Mouse (Mus musculus) ES-E14 (cell line): ENCODE data around the gene Olfr1396. TPM values are rescaled to one million over a fixed set of nuclear protein-coding genes. Genes with fewer than 3 reads are reported as not detected.
"Not testable (repeated sequence)": the region's sequence is repeated elsewhere in the genome, so short reads cannot be mapped to it uniquely, and the experiment has no call there.

ENCODE experiments used
- DNase-seq: peaks from one replicate; pipeline ENCODE4 v3.0.0-alpha.2; 2013; ENCODE audit warnings: low read depth, low spot score
- H3K27ac ChIP-seq: 2 replicates; pipeline ENCODE4 v1.5.1; 2012; ENCODE audit warnings: low read depth, mild to moderate bottlenecking, low read length, moderate library complexity, mixed read lengths; ENCODE audit not compliant: poor library complexity, insufficient read depth, severe bottlenecking
- H3K36me3 ChIP-seq: 2 replicates; pipeline ENCODE4 v1.6.1; 2012; ENCODE audit warnings: mild to moderate bottlenecking, low read length, moderate library complexity, mixed read lengths; ENCODE audit not compliant: control insufficient read depth, poor library complexity, insufficient read depth, severe bottlenecking
- H3K4me1 ChIP-seq, 2 experiments: fragments of 150-350 bp in 1 of 2; sonication (generic) in 1 of 2; 2 replicates each; pipeline ENCODE4 v1.6.1; 2012; ENCODE audit warnings: low read length in 2 of 2, mild to moderate bottlenecking in 1 of 2, mixed read lengths in 1 of 2; ENCODE audit not compliant: control insufficient read depth in 2 of 2, insufficient read depth in 2 of 2, poor library complexity in 1 of 2
- H3K4me3 ChIP-seq, 2 experiments: fragments of 150-350 bp in 1 of 2; sonication (generic) in 1 of 2; 2 replicates each; pipeline ENCODE4 v1.5.1; 2012; ENCODE audit warnings: low read length in 2 of 2, low read depth in 1 of 2, mild to moderate bottlenecking in 1 of 2, mixed read lengths in 1 of 2; ENCODE audit not compliant: insufficient read depth in 1 of 2, poor library complexity in 1 of 2, severe bottlenecking in 1 of 2
- H3K9ac ChIP-seq: 2 replicates; pipeline ENCODE4 v1.6.1; 2012; ENCODE audit warnings: low read depth, mild to moderate bottlenecking, low read length, mixed read lengths; ENCODE audit not compliant: poor library complexity, insufficient read depth, severe bottlenecking
- H3K9me3 ChIP-seq: fragments of 150-350 bp; sonication (generic); 2 replicates; pipeline ENCODE4 v1.6.1; 2012; ENCODE audit warnings: low read depth, mild to moderate bottlenecking, low read length; ENCODE audit not compliant: control insufficient read depth, insufficient read depth
- CHD2 ChIP-seq: IDR thresholded peaks from 2 replicates; pipeline ENCODE4 v1.6.1; 2014; ENCODE audit warnings: mild to moderate bottlenecking, low read depth, low read length, inconsistent platforms
- HCFC1 ChIP-seq: IDR thresholded peaks from 2 replicates; pipeline ENCODE4 v1.6.1; 2012; ENCODE audit warnings: low read length, inconsistent platforms, borderline replicate concordance; ENCODE audit not compliant: insufficient read depth
- MAFK ChIP-seq: IDR thresholded peaks from 2 replicates; pipeline ENCODE4 v1.6.1; 2014; ENCODE audit warnings: mild to moderate bottlenecking, low read depth, low read length, inconsistent platforms; ENCODE audit not compliant: insufficient read depth
- ZC3H11A ChIP-seq: IDR thresholded peaks from 2 replicates; pipeline ENCODE4 v1.6.1; 2012; ENCODE audit warnings: low read depth, mild to moderate bottlenecking, inconsistent platforms, low read length, borderline replicate concordance
- ZNF384 ChIP-seq: IDR thresholded peaks from 2 replicates; pipeline ENCODE4 v1.6.1; 2012; ENCODE audit warnings: low read depth, low read length, inconsistent platforms
- in situ Hi-C, 2 experiments: fragments of 600-800 bp; cut with MboI; formaldehyde crosslinking; loops; one replicate each; pipeline ENCODE4 v1.15.1; 2025; ENCODE audit warnings: low sequenced_read_pairs in 2 of 2, inconsistent platforms in 1 of 2; ENCODE audit not compliant: unreplicated experiment in 2 of 2
- total RNA-seq: library from RNA; depleted of rRNA; stranded (reverse); fragments of 300-350 nt; gene quantifications from 2 replicates; pipeline ENCODE4 v1.2.3, GENCODE M21; 2012

Olfr1396 gene
- total RNA-seq, 1 experiment = not detected

GRCm38 (mm10) chr11:49081886-49082285 is 32.8 kb downstream of the Olfr1396 start:
- no peaks in the 10 kb centered on the region for H3K36me3 ChIP-seq
- H3K9me3 ChIP-seq = no peaks in the 10 kb centered on the region
- H3K9ac ChIP-seq = no peak overlapping the region
- no peak for DNase-seq
- H3K4me1 ChIP-seq = no peaks in the 10 kb centered on the region
- TF ChIP-seq ZNF384 (no peak), ZC3H11A (no peak), MAFK (no peak), CHD2 (no peak), HCFC1 (no peak)
- H3K27ac ChIP-seq = no peak overlapping the region
- H3K4me3 ChIP-seq = no peak overlapping the region
- in situ Hi-C loops = no loop called here

GRCm38 (mm10) chr11:49081356-49081755 is 33.3 kb downstream of the Olfr1396 start:
- DNase-seq = no peak
- no peaks in the 10 kb centered on the region for H3K9me3 ChIP-seq
- H3K36me3 ChIP-seq = no peaks in the 10 kb centered on the region
- in situ Hi-C loops = no loop called here
- H3K4me1 ChIP-seq = no peaks in the 10 kb centered on the region
- no peak overlapping the region for H3K27ac ChIP-seq
- H3K9ac ChIP-seq = no peak overlapping the region
- no peak overlapping the region for H3K4me3 ChIP-seq
- no peak for TF ChIP-seq ZC3H11A
- no peak for TF ChIP-seq MAFK
- no peak for TF ChIP-seq ZNF384
- TF ChIP-seq CHD2 = no peak
- no peak for TF ChIP-seq HCFC1

- no peak for DNase-seq
- Histone ChIP-seq H3K9ac (no peak overlapping the region), H3K9me3 (no peaks in the 10 kb centered on the region), H3K36me3 (no peaks in the 10 kb centered on the region), H3K4me1 (no peaks in the 10 kb centered on the region), H3K4me3 (no peak overlapping the region), H3K27ac (no peak overlapping the region)
- in situ Hi-C loops = no loop called here
- TF ChIP-seq HCFC1 = no peak
- no peak for TF ChIP-seq MAFK
- TF ChIP-seq CHD2 = no peak
- no peak for TF ChIP-seq ZNF384
- TF ChIP-seq ZC3H11A = no peak
Measured at GRCm38 (mm10) chr11:49080636-49081035, 34.0 kb downstream of the Olfr1396 start.

GRCm38 (mm10) chr11:49078719-49079118 is 36.0 kb downstream of the Olfr1396 start:
- in situ Hi-C loops = loop anchor here in 1 of 2 experiments (10.0 kb wide), 1 partner anchor 84 kb away; the partner anchor contains the start of genes Gm12185 and Tgtp1
- no peak overlapping the region for H3K4me3 ChIP-seq
- H3K9ac ChIP-seq = no peak overlapping the region
- no peaks in the 10 kb centered on the region for H3K36me3 ChIP-seq
- no peaks in the 10 kb centered on the region for H3K4me1 ChIP-seq
- no peaks in the 10 kb centered on the region for H3K9me3 ChIP-seq
- TF ChIP-seq HCFC1 (no peak), MAFK (no peak), CHD2 (no peak)
- H3K27ac ChIP-seq = no peak overlapping the region
- DNase-seq = no peak

- no peak overlapping the region for H3K27ac ChIP-seq
- no peak overlapping the region for H3K9ac ChIP-seq
- H3K36me3 ChIP-seq = no peaks in the 10 kb centered on the region
- DNase-seq = no peak
- in situ Hi-C loops = loop anchor here in 1 of 2 experiments (10.0 kb wide), 1 partner anchor 82 kb away; the partner anchor contains the start of genes Gm12185 and Tgtp1
- H3K9me3 ChIP-seq = no peaks in the 10 kb centered on the region
- no peak overlapping the region for H3K4me3 ChIP-seq
- H3K4me1 ChIP-seq = no peaks in the 10 kb centered on the region
- no peak for TF ChIP-seq HCFC1
- no peak for TF ChIP-seq CHD2
- TF ChIP-seq MAFK = no peak
- TF ChIP-seq ZNF384 = no peak
- no peak for TF ChIP-seq ZC3H11A
Measured at GRCm38 (mm10) chr11:49077012-49077411, 37.7 kb downstream of the Olfr1396 start.

DNA sequence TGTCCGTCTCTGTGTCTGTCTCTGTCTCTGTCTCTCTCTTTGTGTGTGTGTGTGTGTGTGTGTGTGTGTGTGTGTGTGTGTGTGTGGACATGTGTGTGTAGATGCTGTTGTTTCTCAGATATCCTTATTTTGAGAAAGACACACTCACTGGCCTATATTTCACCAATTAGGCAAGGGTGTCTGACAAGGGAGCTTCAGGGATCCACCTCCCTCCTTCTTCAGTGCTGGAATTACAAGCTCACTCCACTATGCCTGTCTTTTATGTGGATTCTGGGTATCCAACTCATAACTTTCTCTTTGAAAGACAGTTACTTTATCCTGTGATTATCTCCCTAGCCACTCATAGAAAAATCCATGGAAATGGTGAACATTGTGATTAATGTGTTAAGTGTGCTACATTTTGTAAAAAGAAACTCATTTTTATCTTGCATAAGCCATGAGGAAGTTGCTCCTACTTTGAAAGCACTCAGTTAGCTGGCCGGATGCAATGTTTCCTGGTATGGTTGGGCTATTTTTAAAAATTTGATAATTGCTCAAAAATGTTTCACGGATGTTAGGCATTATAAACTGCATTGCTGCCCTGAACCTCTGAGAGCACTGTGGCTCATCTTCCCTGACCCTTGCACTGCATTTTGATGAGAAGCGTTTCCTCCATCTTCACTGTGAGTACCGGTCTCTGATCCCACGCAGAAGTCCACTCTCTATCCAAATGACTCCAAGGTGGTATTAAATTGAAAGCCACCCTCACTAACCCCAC is 38.5 kb downstream of the Olfr1396 start, which contains the start of gene Ifi47:
Gene Ifi47, plus strand, starts transcription at position 587 of the 757 bp plus-strand sequence.
- not testable (repeated sequence) for H3K27ac ChIP-seq, H3K4me1 ChIP-seq, H3K9ac ChIP-seq, H3K36me3 ChIP-seq, DNase-seq, H3K9me3 ChIP-seq, H3K4me3 ChIP-seq
- in situ Hi-C loops = loop anchor here in 1 of 2 experiments (10.0 kb wide), 1 partner anchor 81 kb away; the partner anchor contains the start of genes Gm12185 and Tgtp1
